Mouse (Mus musculus) left cerebral cortex, adult 2 months (tissue): ENCODE data around the gene Timm8a1. TPM values are rescaled to one million over a fixed set of nuclear protein-coding genes. Genes with fewer than 3 reads are reported as not detected.
A peak's percentile ranks its signal among the peaks of the same experiment; 100 is the strongest.
"Not testable (repeated sequence)": the region's sequence is repeated elsewhere in the genome, so short reads cannot be mapped to it uniquely, and the experiment has no call there.

Experiments
- DNase-seq, 2 experiments: peaks; one replicate each; pipeline ENCODE4 v3.0.0; 2021 to 2022; ENCODE audit warnings: low spot score in 2 of 2, mixed read lengths in 1 of 2; ENCODE audit errors: extremely low spot score in 1 of 2
- H3K27ac ChIP-seq: fragments of 200-600 bp; 2 replicates; pipeline ENCODE4 v1.8.1; 2022
- H3K4me3 ChIP-seq: fragments of 200-600 bp; 2 replicates; pipeline ENCODE4 v1.8.1; 2022
- CTCF ChIP-seq: fragments of 200-600 bp; IDR thresholded peaks from 2 replicates; pipeline ENCODE4 v1.8.1; 2022; ENCODE audit warnings: antibody characterized with exemption, mild to moderate bottlenecking, moderate library complexity
- intact Hi-C: fragments of 180-260 bp; cut with DNase I; formaldehyde crosslinking; loops from one replicate; pipeline ENCODE4 v1.15.1; 2025
- total RNA-seq, 2 experiments: library from RNA; stranded (reverse); gene quantifications; 2 replicates each; pipeline ENCODE4 v1.2.3; 2021

The Timm8a1 gene
- total RNA-seq, 2 experiments from 2014 or later: 14.7 to 16.7 TPM

- Histone ChIP-seq H3K27ac (no peak overlapping the region), H3K4me3 (no peak overlapping the region)
- TF ChIP-seq CTCF: no peak
- DNase-seq: no peak
- intact Hi-C loops: no loop called here
Measured at GRCm38 (mm10) chrX:134577896-134578295, 36.2 kb upstream of the Timm8a1 start.

GRCm38 (mm10) chrX:134566536-134567222, 25.0 kb upstream of the Timm8a1 start:
- no peak overlapping the region for H3K27ac ChIP-seq
- H3K4me3 ChIP-seq: no peak overlapping the region
- no peak for DNase-seq
- intact Hi-C loops: loop anchor here (10.0 kb wide), 1 partner anchor 62 kb away; no protein-coding TSS in a partner anchor
- TF ChIP-seq CTCF: no peak

GRCm38 (mm10) chrX:134564326-134564725, 22.7 kb upstream of the Timm8a1 start:
- intact Hi-C loops: loop anchor here (10.0 kb wide), 1 partner anchor 60 kb away; no protein-coding TSS in a partner anchor
- no peak for DNase-seq
- Histone ChIP-seq H3K27ac (no peak overlapping the region), H3K4me3 (no peak overlapping the region)
- no peak for TF ChIP-seq CTCF

- Histone ChIP-seq H3K27ac (no peak overlapping the region), H3K4me3 (no peak overlapping the region)
- intact Hi-C loops: no loop called here
- no peak for DNase-seq
- TF ChIP-seq CTCF: no peak
Measured at GRCm38 (mm10) chrX:134554425-134554824, 12.8 kb upstream of the Timm8a1 start.

- DNase-seq: no peak
- no peak overlapping the region for H3K4me3 ChIP-seq
- intact Hi-C loops: no loop called here
- no peak for TF ChIP-seq CTCF
- no peak overlapping the region for H3K27ac ChIP-seq
Measured at GRCm38 (mm10) chrX:134553326-134553725, 11.7 kb upstream of the Timm8a1 start.

- DNase-seq: no peak
- intact Hi-C loops: no loop called here
- TF ChIP-seq CTCF: peak; percentile 78
- Histone ChIP-seq H3K27ac (no peak overlapping the region), H3K4me3 (no peak overlapping the region)
Measured at GRCm38 (mm10) chrX:134550903-134551302, 9.2 kb upstream of the Timm8a1 start.

GRCm38 (mm10) chrX:134547330-134547729, 5.7 kb upstream of the Timm8a1 start:
- DNase-seq: no peak
- H3K4me3 ChIP-seq: no peak overlapping the region
- no peak overlapping the region for H3K27ac ChIP-seq
- intact Hi-C loops: no loop called here
- no peak for TF ChIP-seq CTCF

GRCm38 (mm10) chrX:134541955-134542308, 267 bp upstream of the Timm8a1 start:
- no peak for TF ChIP-seq CTCF
- intact Hi-C loops: loop anchor here (5.0 kb wide), 1 partner anchor 45 kb away; the partner anchor contains the start of gene Rpl36a
- Histone ChIP-seq H3K4me3 (peak overlapping the region; percentile 56), H3K27ac (no peak overlapping the region)
- no peak for DNase-seq

GRCm38 (mm10) chrX:134540414-134541135, 1.1 kb downstream of the Timm8a1 start:
- no peak for TF ChIP-seq CTCF
- Histone ChIP-seq H3K4me3 (peak overlapping the region; percentile 56), H3K27ac (no peak overlapping the region)
- intact Hi-C loops: loop anchor here (5.0 kb wide), 1 partner anchor 47 kb away; the partner anchor contains the start of gene Rpl36a
- DNase-seq: no peak

- TF ChIP-seq CTCF: peak; percentile 35
- intact Hi-C loops: loop anchor here (5.0 kb wide), 1 partner anchor 48 kb away; the partner anchor contains the start of gene Rpl36a
- not testable (repeated sequence) for DNase-seq, H3K4me3 ChIP-seq, H3K27ac ChIP-seq
Measured at GRCm38 (mm10) chrX:134539795-134540194, 1.9 kb downstream of the Timm8a1 start.

- Histone ChIP-seq H3K27ac (no peak overlapping the region), H3K4me3 (no peak overlapping the region)
- no peak for DNase-seq
- no peak for TF ChIP-seq CTCF
- intact Hi-C loops: no loop called here
Measured at GRCm38 (mm10) chrX:134533346-134533745, 8.3 kb downstream of the Timm8a1 start.

- no peak for TF ChIP-seq CTCF
- Histone ChIP-seq H3K27ac (no peak overlapping the region), H3K4me3 (no peak overlapping the region)
- intact Hi-C loops: no loop called here
- no peak for DNase-seq
Measured at GRCm38 (mm10) chrX:134525260-134525659, 16.4 kb downstream of the Timm8a1 start.

GRCm38 (mm10) chrX:134523772-134524171, 17.9 kb downstream of the Timm8a1 start:
- intact Hi-C loops: no loop called here
- H3K4me3 ChIP-seq: no peak overlapping the region
- TF ChIP-seq CTCF: no peak
- H3K27ac ChIP-seq: no peak overlapping the region
- no peak for DNase-seq
